Mouse (Mus musculus) lung, embryonic 16.5 days (tissue): Measurements from ENCODE around the gene Hist1h2bc. TPM values are rescaled to one million over a fixed set of nuclear protein-coding genes. Genes with fewer than 3 reads are reported as not detected.
"Not testable (repeated sequence)": the region's sequence is repeated elsewhere in the genome, so short reads cannot be mapped to it uniquely, and the experiment has no call there.

Experiments
- ATAC-seq: fragments of 200-750 bp; cut with Nextera tagmentation; 2 replicates; pipeline ENCODE4 v1.8.0; 2017; ENCODE audit warnings: low read depth, mild to moderate bottlenecking, moderate library complexity
- H3K27ac ChIP-seq: fragments of 300-500 bp; sonication (generic); 2 replicates; pipeline ENCODE4 v1.5.1; 2014; ENCODE audit warnings: mild to moderate bottlenecking, control low read depth, low read length
- H3K27me3 ChIP-seq: fragments of 300-500 bp; sonication (generic); 2 replicates; pipeline ENCODE4 v1.6.1; 2014; ENCODE audit warnings: low read depth, low read length, mixed read lengths; ENCODE audit not compliant: control insufficient read depth, insufficient read depth
- H3K36me3 ChIP-seq: fragments of 300-500 bp; sonication (generic); 2 replicates; pipeline ENCODE4 v1.6.1; 2014; ENCODE audit warnings: low read length; ENCODE audit not compliant: control insufficient read depth, insufficient read depth
- H3K4me1 ChIP-seq: fragments of 300-500 bp; sonication (generic); replicated peaks from 2 replicates; pipeline ENCODE4 v1.6.1; 2014; ENCODE audit warnings: low read length, mixed read lengths; ENCODE audit not compliant: control insufficient read depth, insufficient read depth
- H3K4me2 ChIP-seq: fragments of 300-500 bp; sonication (generic); 2 replicates; pipeline ENCODE4 v1.6.1; 2014; ENCODE audit warnings: low read depth, low read length, control low read depth
- H3K4me3 ChIP-seq: fragments of 300-500 bp; sonication (generic); 2 replicates; pipeline ENCODE4 v1.5.1; 2014; ENCODE audit warnings: mild to moderate bottlenecking, low read length, control low read depth
- H3K9ac ChIP-seq: fragments of 300-500 bp; sonication (generic); 2 replicates; pipeline ENCODE4 v1.6.1; 2014; ENCODE audit warnings: low read length, control low read depth
- H3K9me3 ChIP-seq: fragments of 300-500 bp; sonication (generic); 2 replicates; pipeline ENCODE4 v1.6.1; 2016; ENCODE audit warnings: low read length; ENCODE audit not compliant: control insufficient read depth
- WGBS: fragments of 180-500 bp; shearing (Covaris S2); extraction: QIAGEN DNeasy Blood & Tissue Kit; methylation state at CpG from one replicate; pipeline ENCODE4 v1.1.7; 2014; 5-methylcytosine and 5-hydroxymethylcytosine counted together
- polyA plus RNA-seq: library from polyadenylated mRNA; unstranded; fragments of >200 nt; fragmentation: Nextera tagmentation; extraction: Ambion mirVana; gene quantifications from 2 replicates; pipeline ENCODE4 v1.2.1, GENCODE M21; 2015

Hist1h2bc gene
- polyA plus RNA-seq, 1 experiment from 2014 or later: 66.1 TPM

DNA sequence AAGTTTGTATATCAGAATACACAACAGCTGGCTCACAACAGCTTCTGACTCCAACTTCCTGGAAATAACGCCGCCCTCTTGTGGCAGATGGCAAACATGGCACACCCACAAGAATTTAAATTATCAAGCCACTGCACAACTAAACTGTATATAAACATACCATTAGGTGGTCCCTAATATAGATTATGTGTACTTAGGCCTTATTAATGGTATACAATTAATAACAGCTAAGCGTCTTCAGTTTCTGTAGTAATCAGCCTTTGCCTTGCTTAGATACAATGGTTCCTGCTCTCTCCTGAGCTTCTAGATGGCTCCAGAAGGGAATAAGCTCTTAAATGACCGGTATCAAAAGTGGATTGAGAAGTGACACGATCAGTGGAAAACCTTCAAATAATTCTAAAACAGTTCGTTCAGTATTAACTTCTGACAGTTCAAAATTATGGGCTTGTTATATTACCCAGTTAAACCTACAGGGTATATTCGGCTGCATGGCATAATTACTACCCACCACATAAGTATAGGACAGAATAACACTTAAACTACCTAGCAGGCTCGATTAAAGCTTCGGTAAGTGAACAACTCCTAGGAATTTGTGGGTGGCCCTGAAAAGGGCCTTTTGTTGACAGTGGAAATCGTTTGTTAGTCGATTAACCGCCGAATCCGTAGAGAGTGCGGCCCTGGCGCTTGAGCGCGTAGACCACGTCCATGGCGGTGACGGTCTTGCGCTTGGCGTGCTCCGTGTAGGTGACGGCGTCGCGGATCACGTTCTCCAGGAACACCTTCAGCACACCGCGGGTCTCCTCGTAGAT, 13.7 kb downstream of the Hist1h2bc start:
- 0% methylated on average over 21 of the region's 32 CpGs for WGBS
- Histone ChIP-seq H3K4me1 (peaks cover 18% of the 10 kb centered on the region), H3K4me2 (peak overlapping the region; percentile 74), H3K36me3 (no peaks in the 10 kb centered on the region), H3K4me3 (peak overlapping the region; percentile 51), H3K27ac (peak overlapping the region; percentile 91), H3K9me3 (no peaks in the 10 kb centered on the region), H3K9ac (peak overlapping the region; percentile 63), H3K27me3 (no peaks in the 10 kb centered on the region)
- ATAC-seq: peak; percentile 39

DNA sequence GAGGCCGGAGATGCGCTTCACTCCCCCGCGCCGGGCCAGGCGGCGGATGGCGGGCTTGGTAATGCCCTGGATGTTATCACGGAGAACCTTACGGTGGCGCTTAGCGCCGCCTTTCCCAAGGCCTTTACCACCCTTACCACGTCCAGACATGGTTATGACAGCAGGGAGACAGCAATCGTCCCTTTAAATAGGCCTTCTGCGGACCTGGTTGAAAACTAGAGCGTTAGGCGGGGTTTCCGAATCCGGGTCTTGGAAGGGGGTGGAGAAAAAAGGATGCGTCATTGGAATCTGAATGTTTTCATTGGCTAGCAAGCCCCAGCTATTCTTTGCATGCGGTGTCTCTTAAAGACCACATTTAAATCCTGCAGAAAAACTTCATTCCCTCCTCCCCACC, 14.3 kb downstream of the Hist1h2bc start, which contains the start of gene Hist1h4c:
Gene Hist1h4c (minus strand): TSS at position 155 of the 394 bp plus-strand sequence.
- 0% methylated on average over 21 of the region's 22 CpGs for WGBS
- peak within 1 kb of the TSS; percentile 91 for H3K27ac ChIP-seq
- H3K4me2 ChIP-seq: peak within 1 kb of the TSS; percentile 74
- H3K27me3 ChIP-seq: no peaks in the 10 kb centered on the region
- peak; percentile 96 for ATAC-seq
- H3K36me3 ChIP-seq: no peaks in the 10 kb centered on the region
- H3K4me3 ChIP-seq: peak within 1 kb of the TSS; percentile 51
- peaks cover 18% of the 10 kb centered on the region for H3K4me1 ChIP-seq
- H3K9ac ChIP-seq: peak within 1 kb of the TSS; percentile 63
- H3K9me3 ChIP-seq: no peaks in the 10 kb centered on the region

DNA sequence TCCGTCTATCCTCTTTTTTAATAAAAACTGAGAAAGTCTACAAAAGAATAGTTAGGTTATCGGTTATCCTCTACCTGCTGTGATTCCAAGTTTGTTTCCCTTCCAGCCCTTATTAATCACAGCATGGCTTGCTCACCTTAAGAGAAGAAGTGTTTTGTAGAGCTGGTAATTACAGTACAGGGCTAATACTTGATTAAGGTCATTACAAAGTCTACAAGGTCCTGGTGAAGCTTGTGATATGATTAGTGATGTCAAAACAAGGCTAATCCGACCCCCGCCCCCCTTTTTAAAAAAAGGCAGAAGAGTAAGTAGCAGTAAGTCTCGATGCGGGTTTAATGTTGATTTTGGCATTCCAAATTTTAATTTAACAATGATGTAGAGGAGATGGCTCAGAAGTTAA, 15.0 kb downstream of the Hist1h2bc start:
- no peak for ATAC-seq
- no peak overlapping the region for H3K4me3 ChIP-seq
- no peaks in the 10 kb centered on the region for H3K9me3 ChIP-seq
- no peaks in the 10 kb centered on the region for H3K27me3 ChIP-seq
- peak overlapping the region; percentile 43; the same call in 1 of the 2 replicates for H3K9ac ChIP-seq
- peak overlapping the region; percentile 47 for H3K4me2 ChIP-seq
- H3K27ac ChIP-seq: peak overlapping the region; percentile 84
- WGBS: 54% methylated on average over 6 of the region's 6 CpGs
- H3K36me3 ChIP-seq: no peaks in the 10 kb centered on the region
- peaks cover 18% of the 10 kb centered on the region for H3K4me1 ChIP-seq

DNA sequence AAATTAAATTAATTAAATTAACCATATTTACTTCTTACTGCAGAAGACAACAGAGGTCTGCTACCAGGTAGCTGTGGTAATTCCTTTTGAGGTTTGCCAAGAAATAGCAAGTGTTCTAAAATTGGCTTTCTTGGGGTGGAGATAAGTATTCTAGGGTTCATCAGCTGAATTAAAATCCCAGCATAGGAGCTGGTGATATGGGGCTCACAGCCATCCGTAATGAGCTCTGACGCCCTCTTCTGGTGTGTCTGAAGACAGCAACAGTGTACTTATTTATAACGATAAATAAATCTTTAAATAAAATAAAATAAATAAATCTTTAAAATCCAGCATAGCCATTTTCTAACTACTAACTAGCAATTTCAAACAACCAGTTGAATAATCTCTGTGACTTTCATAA, 15.8 kb downstream of the Hist1h2bc start:
- Histone ChIP-seq H3K4me3 (no peak overlapping the region), H3K9ac (no peak overlapping the region), H3K27ac (no peak overlapping the region), H3K4me1 (peaks cover 18% of the 10 kb centered on the region), H3K36me3 (no peaks in the 10 kb centered on the region), H3K9me3 (no peaks in the 10 kb centered on the region), H3K4me2 (no peak overlapping the region), H3K27me3 (no peaks in the 10 kb centered on the region)
- ATAC-seq: no peak
- 67% methylated on average over 3 of the region's 3 CpGs for WGBS

DNA sequence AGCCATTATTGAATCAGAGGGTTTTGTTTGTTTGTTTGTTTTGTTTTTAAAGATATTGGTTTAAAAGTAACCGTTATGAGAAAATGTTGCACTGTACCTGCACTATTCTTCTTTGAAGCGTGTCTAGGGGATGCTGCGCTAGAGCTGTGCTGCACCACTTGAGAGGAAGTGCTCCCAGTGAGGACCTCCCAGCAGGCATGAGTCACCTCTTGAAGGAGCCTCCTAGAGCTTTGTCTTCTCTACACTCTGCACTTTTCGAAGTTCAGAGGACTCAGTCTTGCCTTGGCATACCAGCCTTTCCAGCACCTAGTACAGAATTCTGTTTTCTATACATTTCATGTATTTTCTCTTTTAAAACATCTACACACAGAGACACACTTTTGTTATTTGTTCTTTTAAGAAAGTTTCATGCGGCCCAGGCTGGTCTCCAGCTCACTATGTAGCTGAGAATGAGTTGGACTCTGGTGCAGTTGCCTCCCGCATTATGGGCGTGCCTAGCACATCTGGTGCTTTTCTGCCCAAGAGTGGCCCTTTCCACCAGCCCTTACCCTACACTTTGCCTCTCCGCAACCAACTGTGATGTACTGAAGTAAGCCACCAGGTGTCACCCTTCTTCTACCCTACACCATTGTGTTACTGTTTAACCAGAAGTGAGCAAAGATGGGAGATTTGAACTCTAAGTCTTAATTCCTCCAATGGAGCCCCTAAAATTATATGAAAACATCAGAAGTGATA, 17.0 kb downstream of the Hist1h2bc start:
- Histone ChIP-seq H3K9me3 (no peaks in the 10 kb centered on the region), H3K27me3 (no peaks in the 10 kb centered on the region), H3K4me3 (no peak overlapping the region), H3K4me1 (peaks cover 17% of the 10 kb centered on the region), H3K9ac (no peak overlapping the region), H3K27ac (no peak overlapping the region), H3K4me2 (0 out of 2 replicates have a peak overlapping the region, but pooled peaks have one; percentile 18), H3K36me3 (no peaks in the 10 kb centered on the region)
- 14% methylated on average over 8 of the region's 8 CpGs for WGBS
- peak; percentile 48 for ATAC-seq

DNA sequence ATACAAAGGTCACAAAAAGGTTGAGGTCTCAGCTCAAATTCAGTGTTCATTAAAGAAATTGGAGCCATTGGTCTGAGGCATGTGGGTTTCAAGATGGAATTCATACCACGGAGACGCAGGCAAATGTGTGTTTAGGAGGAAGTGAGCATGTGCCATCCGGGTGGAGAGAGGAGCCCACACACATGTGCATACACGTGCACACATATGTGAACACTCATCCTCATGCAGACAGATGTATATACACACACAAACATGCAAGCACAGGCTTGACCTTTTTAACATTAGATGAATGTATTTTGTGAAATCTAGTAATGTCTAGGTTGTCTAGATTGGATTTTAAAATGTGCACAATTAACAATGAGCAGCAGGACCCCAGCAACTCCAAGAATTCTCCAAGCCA, 18.2 kb downstream of the Hist1h2bc start:
- WGBS: 66% methylated on average over 4 of the region's 4 CpGs
- no peak for ATAC-seq
- peaks cover 11% of the 10 kb centered on the region; the same call in 1 of the 2 replicates for H3K4me1 ChIP-seq

DNA sequence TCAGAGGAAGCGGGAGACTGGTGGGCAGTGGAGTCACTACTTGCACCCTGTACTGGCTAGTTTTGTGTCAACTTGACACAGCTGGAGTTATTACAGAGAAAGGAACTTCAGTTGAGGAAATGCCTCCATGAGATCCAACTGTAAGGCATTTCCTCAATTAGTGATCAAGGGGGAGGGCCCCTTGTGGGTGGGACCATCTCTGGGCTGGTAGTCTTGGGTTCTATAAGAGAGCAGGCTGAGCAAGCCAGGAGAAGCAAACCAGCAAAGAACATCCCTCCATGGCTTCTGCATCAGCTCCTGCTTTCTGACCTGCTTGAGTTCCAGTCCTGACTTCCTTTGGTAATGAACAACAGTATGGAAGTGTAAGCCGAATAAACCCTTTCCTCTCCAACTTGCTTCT, 18.8 kb downstream of the Hist1h2bc start:
- not testable (repeated sequence) for H3K9ac ChIP-seq, H3K9me3 ChIP-seq, H3K36me3 ChIP-seq, H3K4me2 ChIP-seq, ATAC-seq, H3K4me3 ChIP-seq, H3K27ac ChIP-seq, H3K27me3 ChIP-seq
- 55% methylated on average over 2 of the region's 2 CpGs for WGBS
- peaks cover 11% of the 10 kb centered on the region; the same call in 1 of the 2 replicates for H3K4me1 ChIP-seq

More for the DNA sequence above, 18.2 kb downstream of the Hist1h2bc start:
- Histone ChIP-seq H3K9me3 (no peaks in the 10 kb centered on the region), H3K4me3 (no peak overlapping the region), H3K36me3 (no peaks in the 10 kb centered on the region), H3K9ac (no peak overlapping the region), H3K27ac (no peak overlapping the region), H3K27me3 (no peaks in the 10 kb centered on the region), H3K4me2 (no peak overlapping the region)

DNA sequence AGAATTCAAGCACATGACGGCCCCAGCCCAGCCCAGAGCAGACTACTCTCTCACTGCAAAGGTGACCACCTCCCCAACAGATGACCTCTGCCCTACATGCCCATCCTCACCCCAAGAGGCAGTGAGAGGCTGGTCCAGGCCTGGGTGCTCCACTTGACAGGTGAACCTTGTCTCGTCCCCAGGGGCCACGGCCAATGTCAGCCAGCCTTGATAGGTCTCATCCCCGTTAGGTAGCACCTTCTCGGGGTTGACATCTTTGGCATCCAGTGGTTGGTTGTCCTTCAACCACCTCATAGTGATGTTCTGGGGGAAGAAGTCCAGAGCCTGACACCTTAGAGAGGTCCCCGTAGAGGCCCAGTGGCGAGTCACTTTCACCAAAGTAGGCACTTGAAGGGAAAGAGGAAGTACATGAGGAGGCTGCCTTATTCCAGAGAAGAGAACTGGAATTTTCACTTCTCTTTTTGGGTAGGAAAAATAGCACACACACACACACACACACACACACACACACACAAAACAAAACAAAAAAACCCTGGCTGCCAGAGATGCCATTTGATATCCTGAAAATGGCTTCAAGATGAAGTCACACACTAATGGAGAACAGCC, 21.9 kb downstream of the Hist1h2bc start:
- no peaks in the 10 kb centered on the region for H3K27me3 ChIP-seq
- H3K27ac ChIP-seq: no peak overlapping the region
- no peaks in the 10 kb centered on the region for H3K9me3 ChIP-seq
- peaks cover 7% of the 10 kb centered on the region; the same call in 1 of the 2 replicates for H3K4me1 ChIP-seq
- WGBS: 84% methylated on average over 7 of the region's 7 CpGs
- H3K36me3 ChIP-seq: no peaks in the 10 kb centered on the region
- no peak overlapping the region for H3K9ac ChIP-seq
- no peak overlapping the region for H3K4me3 ChIP-seq
- no peak for ATAC-seq
- H3K4me2 ChIP-seq: no peak overlapping the region

DNA sequence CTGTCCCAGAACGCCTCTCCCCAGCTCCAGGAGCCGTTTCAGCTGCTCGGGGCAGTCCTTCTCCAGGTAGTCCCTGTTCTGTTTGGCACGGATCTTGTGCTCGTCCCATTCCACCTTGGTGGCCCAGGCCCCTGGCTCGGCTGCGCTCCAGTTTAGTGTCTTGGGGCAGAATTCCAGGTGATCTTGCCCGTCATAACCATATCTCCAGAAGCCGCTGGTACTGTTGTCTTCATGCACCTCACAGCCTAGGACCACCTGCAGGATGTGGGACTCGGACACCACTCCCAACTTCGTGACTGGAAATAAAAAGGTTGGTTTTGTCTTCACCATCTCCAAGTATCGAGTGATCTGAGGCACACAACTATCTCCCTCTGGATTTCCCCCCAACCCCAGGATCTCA, 22.8 kb downstream of the Hist1h2bc start:
- H3K9me3 ChIP-seq: no peaks in the 10 kb centered on the region
- H3K4me2 ChIP-seq: no peak overlapping the region
- no peak overlapping the region for H3K9ac ChIP-seq
- no peak for ATAC-seq
- H3K36me3 ChIP-seq: no peaks in the 10 kb centered on the region
- 0 out of 2 replicates have a peak, but pooled peaks cover 4% of the 10 kb centered on the region for H3K4me1 ChIP-seq
- no peaks in the 10 kb centered on the region for H3K27me3 ChIP-seq
- WGBS: 86% methylated on average over 12 of the region's 12 CpGs
- no peak overlapping the region for H3K4me3 ChIP-seq
- no peak overlapping the region for H3K27ac ChIP-seq
